Mouse (Mus musculus) granulocyte monocyte progenitor cell, adult 5-6 weeks (primary cell): ENCODE data around the gene Atg5. TPM values are rescaled to one million over a fixed set of nuclear protein-coding genes. Genes with fewer than 3 reads are reported as not detected.

ENCODE experiments used
- ATAC-seq: replicated peaks from 2 replicates; pipeline ENCODE4 v1.8.0; 2016; ENCODE audit warnings: mild to moderate bottlenecking, moderate TSS enrichment, inconsistent platforms; ENCODE audit not compliant: poor library complexity, severe bottlenecking
- total RNA-seq, 2 experiments: library from RNA; stranded (forward) in 1 of 2; stranded (reverse) in 1 of 2; fragments of 200-712, 200-1000 nt in 1 of 2; fragments of >200 nt in 1 of 2; fragmentation: Nextera tagmentation in 1 of 2; gene quantifications; 2 replicates each; pipeline ENCODE4 v1.2.3; 2014 to 2017

Atg5 gene
- total RNA-seq, 2 experiments from 2014 or later: 32.4 to 42.7 TPM

DNA sequence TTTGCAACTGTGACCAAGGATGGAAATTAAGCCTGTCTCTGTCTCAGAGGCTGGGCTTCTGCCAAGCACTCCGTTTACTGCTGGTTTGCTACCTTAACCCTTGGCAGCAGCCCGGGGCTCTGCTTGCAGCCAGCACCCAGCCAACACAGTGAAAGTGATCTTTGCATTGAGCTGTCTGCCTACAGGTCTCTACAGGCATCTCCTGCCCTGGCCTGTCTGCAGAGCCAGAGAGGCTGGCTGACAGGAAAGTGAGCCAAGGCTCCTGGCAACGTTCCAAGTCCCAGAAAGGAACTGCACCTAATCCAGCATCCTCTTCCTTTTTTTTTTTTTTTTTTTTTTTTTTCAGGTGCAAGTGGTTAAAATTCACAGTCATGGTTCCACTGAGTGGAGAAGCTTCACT is 113.2 kb downstream of the Atg5 start:
- ATAC-seq: peak; percentile 35

DNA sequence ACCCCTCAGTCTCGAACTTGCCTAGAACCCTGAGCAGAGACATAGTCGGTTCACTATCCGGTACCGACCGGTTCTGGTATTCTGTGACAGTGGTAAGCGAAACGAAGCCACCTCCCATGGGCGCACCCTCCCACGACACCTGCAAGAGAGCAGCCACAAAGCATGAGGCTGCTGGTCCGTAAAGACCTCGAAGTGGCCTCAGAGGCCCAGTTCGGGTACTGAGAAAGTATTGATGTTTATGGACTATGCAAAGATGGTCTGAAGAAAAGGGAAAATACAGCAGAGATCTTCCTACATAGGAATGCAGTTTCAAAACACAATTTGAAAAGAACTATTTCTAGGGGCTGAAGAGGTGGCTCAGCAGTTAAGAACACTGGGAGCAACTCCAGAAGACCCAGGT is 113.8 kb downstream of the Atg5 start:
- no peak for ATAC-seq

DNA sequence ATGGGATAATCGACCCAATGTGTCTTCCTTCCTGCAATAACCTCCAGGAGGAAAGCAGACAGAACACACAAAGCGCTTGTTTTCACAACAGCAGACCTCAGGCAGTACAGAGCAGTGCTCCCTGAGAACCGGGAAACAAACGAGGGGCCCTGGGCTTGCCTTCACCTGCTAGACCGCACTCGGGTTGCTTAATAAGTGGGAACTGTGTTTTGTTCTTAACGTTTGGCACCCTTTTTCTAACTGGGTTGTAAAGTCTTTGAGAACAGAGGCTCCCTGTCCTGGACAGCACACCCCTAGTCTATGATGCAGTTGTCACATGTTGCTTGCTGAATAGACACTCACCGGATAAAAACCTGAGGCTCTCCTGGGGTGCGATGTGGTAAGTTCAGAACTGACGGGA is 115.1 kb downstream of the Atg5 start:
- peak; percentile 12 for ATAC-seq

DNA sequence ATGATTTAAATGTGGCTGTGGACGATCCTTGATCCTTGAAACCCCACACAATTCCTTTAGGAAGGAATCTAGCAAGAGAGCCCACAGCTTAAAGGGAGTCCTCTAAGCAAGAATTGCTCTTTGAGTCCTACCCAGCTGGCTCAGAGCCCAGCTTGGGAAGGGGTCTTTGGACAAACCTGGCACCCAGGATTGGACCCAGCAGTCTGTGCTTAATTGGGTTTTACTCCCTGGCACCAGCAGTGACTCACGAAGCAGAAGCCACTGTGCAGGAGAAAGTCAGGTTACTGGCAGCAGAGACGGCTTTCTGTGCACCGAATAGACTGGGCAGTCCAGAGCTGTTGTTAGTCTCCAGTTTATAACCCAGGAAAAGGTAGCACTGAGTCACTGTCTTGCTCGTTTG is 117.1 kb downstream of the Atg5 start:
- ATAC-seq: no peak

DNA sequence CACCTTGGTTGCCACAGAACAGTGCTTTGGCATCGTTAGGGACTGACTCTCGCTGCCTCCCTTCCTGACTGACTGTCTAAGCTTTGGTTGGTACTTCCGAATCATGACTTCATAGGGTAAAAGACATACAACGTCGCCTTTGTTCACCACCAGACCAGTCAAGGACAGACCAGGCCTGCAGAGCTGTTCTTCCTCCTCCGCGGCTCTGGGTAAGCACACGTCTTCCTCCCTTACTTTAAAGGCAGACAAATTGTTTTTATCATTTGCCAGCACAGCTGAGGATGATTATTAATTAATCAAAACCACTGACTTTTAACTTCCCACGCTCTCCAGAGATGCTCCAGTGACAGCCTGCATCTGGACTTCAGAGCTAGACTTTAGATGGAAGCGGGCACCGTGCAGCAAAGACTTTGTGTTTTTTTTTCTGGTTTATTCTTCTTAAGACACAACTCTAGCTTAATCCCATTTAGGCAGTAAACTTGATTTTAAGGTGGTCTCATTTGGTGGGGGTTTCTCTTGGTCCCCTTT is 120.6 kb downstream of the Atg5 start:
- ATAC-seq: no peak

DNA sequence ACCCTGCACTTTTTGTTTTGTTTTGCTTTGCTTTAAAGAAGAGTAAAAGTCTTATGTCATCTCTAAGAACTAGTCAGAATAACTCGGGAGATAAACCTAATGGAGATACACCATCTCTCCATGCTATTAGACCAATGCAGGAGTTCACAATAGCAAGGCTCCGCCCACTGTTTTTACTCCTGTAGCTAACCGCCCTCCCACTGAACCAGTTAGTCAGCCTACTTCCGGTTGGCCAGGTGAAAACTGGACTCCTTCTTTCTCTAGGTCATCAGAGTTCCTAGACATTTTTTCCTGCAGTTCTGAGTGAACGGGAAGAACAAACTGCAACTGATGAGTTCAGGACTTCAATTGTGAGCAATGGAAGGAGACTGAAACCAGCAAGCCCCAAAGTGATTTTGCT is 122.1 kb downstream of the Atg5 start:
- ATAC-seq: no peak

DNA sequence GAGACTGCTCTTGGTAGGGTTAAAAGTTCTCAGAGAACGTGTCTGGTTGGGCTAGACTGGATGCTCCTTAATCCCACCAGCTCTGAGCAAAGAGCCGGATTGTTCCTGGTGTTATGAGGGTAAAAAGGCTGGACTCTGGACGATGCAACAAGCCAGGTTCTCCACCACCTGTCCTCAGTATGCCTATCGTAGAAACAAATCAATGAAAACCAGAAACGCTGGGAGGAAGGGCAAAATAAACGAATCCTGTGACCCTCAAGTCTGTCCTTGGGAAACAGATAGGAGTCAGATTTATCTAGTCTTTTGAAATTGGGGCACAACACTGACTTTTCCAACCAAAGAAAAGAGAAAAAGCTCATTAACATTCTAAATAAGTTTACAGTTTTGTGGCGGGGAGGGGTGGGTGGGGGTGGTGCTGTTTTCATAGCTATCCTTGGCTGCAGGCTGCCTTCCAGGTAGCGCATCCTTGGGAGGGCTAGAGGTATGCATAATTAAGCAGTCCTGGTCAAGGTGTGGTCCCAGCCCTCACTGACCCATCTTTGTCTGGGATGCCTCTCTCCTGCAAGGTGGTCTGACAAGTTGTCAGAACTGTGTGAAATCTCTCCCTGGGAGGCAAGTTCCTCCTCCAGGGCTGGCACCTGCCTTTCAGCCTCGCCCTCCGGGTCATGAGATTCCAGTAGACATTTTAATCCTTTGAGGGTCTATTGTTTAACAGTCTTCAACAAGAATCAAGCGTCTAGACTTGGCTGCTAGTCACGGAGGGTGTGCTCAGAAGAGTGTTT is 123.5 kb downstream of the Atg5 start:
- ATAC-seq: no peak

DNA sequence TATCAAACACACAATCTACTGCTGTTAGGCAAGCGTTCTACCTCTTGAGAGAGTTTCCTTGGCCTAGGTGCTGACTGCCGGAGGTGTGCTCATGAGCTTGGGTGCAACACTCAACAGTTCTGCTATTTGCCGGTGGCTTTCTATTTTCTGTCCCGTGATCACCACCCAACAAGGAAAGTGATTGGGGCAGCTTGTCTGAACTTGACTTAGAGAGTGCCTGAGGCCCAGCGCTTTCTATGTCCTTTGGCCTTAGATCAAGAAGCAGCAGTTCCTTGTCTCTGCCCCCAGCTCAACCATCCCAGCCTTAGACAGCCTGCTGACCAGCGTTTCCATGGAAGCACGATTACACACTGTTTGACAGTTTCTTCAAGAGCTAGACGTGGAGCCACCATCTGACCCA is 124.7 kb downstream of the Atg5 start:
- ATAC-seq: no peak

DNA sequence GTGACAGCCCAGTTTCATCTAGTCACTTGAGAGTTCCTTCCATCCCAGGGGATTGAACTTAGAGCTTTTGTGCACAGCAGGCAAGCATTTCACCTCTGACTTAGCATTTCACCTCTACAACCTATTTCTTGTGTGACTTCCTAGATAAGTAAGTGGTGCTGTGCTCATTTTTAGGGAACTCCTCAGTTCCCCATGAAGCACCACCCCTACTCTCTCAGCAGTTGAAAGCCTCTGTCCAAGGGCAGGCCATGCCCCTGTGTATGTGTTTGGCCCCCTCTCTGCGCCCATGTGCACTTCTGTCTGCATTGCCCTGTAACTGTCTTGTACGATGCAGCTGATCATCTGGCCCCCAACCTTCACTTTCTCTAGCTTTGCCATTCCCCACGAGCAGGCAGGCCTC is 132.0 kb downstream of the Atg5 start:
- ATAC-seq: peak; percentile 65

DNA sequence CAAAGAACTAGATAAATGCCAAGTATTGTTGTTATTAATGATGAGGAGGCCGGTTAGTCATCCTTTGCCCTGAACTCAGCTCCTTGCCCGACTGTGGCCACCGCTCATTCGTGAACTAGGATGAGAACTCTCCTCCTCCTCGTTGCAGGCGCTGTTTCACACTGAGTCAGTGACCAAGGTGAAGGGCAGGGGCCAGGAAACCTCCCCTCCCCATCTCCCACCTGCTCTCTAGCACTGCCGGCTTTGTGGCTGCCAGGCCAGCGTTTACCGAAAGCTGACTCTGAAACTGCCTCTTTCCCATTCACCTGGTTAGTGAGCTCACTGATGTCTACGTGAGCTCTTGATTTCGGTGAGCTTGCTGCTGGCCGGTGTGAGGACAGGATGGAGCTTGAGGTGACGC is 132.4 kb downstream of the Atg5 start:
- ATAC-seq: no peak

DNA sequence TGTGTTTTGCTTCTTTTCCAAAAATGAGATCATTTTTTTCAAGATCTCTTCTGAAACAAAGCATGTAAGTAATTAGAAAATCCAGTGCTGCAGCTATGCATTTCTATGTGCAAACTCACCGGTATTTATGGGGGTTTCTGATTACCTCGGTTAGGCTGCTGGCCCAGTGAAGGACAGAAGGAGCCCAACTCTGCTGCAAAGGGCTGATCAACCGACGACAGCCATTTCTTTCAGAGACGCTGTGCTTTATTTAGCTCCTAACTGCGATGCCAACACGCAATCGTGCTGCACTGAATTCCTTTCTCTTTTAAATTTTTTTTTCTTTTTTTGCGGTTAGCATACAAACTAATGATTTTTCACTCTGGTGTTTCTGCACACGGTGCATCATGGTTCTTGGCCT is 133.4 kb downstream of the Atg5 start:
- no peak for ATAC-seq

DNA sequence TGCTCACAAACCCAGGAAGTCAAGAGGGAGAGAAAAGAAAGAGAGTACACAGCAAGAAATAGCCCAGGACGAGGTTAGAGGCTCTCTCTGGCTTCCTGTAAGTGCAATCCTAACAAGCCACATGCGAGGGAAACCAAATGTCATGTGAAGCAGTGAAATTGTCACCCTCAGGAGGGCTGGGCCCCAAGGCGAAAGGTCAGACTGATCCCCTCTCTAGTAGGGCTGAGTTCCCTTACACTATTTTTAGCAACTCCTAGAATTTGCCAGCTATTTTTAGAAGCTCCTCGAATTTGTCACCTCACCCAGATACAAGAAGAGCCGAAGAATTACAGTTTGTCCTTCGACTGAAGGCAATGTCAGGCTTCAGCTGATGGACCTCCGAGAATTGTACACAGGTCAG is 135.3 kb downstream of the Atg5 start:
- ATAC-seq: no peak

DNA sequence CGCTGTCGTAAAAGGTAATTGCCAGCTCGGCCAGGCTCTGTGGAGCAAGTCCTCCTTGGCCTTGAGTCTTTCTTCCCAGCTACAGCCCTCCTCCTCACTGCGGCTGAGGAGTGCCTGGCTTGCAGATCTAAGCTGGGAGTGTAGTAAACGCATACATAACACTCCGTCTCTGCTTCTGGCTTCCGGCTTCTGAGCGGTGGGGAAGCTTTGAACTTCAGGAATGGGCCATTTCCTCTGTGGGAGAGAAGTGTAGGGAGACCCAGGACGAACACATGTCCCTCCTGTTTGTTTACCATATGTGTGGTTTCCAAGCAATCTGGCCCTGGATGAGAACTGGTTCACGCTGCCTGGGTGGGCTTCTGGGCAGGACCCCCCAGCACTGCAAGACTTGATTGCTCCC is 140.9 kb downstream of the Atg5 start:
- ATAC-seq: no peak

DNA sequence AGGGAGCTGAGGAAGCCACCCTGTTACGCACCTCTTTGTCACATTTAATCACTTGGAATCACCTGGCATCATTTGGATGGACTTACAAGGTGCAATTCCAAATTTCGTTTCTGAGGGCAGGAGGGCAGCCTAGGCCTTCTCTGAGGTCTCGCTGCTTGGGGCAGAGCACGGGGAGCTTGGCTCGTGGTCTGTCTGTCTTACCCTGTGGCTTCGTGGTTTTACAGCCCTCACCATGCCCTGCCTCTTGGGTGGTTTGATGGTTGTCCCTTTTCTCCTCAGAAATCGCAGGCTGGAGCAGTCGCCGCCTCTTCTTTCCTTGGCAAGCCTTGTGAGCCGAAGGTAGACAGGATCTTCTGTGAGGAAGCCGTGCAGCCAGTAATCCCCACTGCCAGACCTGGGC is 141.8 kb downstream of the Atg5 start:
- peak; percentile 25; the same call in 1 of the 2 replicates for ATAC-seq

Other genes starting within 250 kb of the Atg5 start
- gene Crybg1, start 119.5 kb upstream of the Atg5 start, total RNA-seq (2014; fragmentation: Nextera tagmentation): 0.15 and 0.28 TPM in 2 replicates
- gene Crybg1, start 119.5 kb upstream of the Atg5 start, total RNA-seq (2017): 0.31 and 0.47 TPM in 2 replicates